Mouse (Mus musculus) embryonic stem cell, embryonic (primary cell): ENCODE measurements at regions not wholly inside any gene's neighbourhood (a gene's known extent, or its start where the extent isn't known, plus 50 kb on each side); places are given as distances from the start of the nearest gene placed in this dataset.

Experiments
- CTCF ChIA-PET, 4 experiments: fragments of 300-600 bp in 2 of 4; fragments of 350-600 bp in 2 of 4; sonication (Branson Sonifier 250); formaldehyde crosslinking; loops; one replicate each; lab custom pipeline; 2022; ENCODE audit warnings: inconsistent platforms in 2 of 4; lab: Charles Lee
- POLR2A ChIA-PET, 4 experiments: fragments of 300-600 bp in 2 of 4; fragments of 350-600 bp in 2 of 4; sonication (Branson Sonifier 250); formaldehyde crosslinking; loops; one replicate each; lab custom pipeline; 2022; ENCODE audit warnings: antibody characterized with exemption in 4 of 4, inconsistent platforms in 1 of 4; lab: Charles Lee

GRCm38 (mm10) chr13:111932464-111932863 lies 123.7 kb upstream of the Map3k1 start:
- POLR2A ChIA-PET, result interaction anchor here in 1 of 4 experiments (0.6 kb wide), 1 partner anchor 42 kb away, joined by 3 read pairs; no protein-coding TSS in a partner anchor
- CTCF ChIA-PET, result no interaction called here

GRCm38 (mm10) chr13:111933526-111934240 lies 124.9 kb upstream of the Map3k1 start:
- ChIA-PET POLR2A (interaction anchor here in 1 of 4 experiments (1.2 kb wide), 1 partner anchor 17 kb away, joined by 3 read pairs; no protein-coding TSS in a partner anchor), CTCF (no interaction called here)

GRCm38 (mm10) chr13:111935721-111936080 lies 126.9 kb upstream of the Map3k1 start:
- CTCF ChIA-PET, result no interaction called here
- POLR2A ChIA-PET, result interaction anchor here in 3 of 4 experiments (0.6 to 1.9 kb wide), 19 partner anchors 9 to 1106 kb away, joined by 3 to 8 read pairs (median 4); partner anchors contain the start of gene Gpbp1 (in 1 of the 3)

- POLR2A ChIA-PET, result interaction anchor here in 3 of 4 experiments (0.6 to 1.9 kb wide), 24 partner anchors 9 to 1105 kb away, joined by 3 to 8 read pairs (median 4); partner anchors contain the start of gene Gpbp1 (in 1 of the 3)
- CTCF ChIA-PET, result interaction anchor here in 1 of 4 experiments (0.6 kb wide), 1 partner anchor 593 kb away, joined by 3 read pairs; no protein-coding TSS in a partner anchor
Measured at GRCm38 (mm10) chr13:111936081-111936857, 127.5 kb upstream of the Map3k1 start.

- ChIA-PET CTCF (interaction anchor here in 2 of 4 experiments (0.6 kb wide), 2 partner anchors 66 to 593 kb away, joined by 3 read pairs; no protein-coding TSS in a partner anchor), POLR2A (interaction anchor here in 2 of 4 experiments (0.9 to 1.9 kb wide), 11 partner anchors 13 to 323 kb away, joined by 3 to 8 read pairs (median 4); no protein-coding TSS in a partner anchor)
Measured at GRCm38 (mm10) chr13:111936983-111937382, 128.2 kb upstream of the Map3k1 start.

- POLR2A ChIA-PET, result interaction anchor here in 3 of 4 experiments (0.7 to 2.3 kb wide), 15 partner anchors 9 to 449 kb away, joined by 3 to 10 read pairs (median 4); partner anchors contain the start of genes Gpbp1 (in 1 of the 3) and Map3k1 (in 1 of the 3)
- CTCF ChIA-PET, result interaction anchor here in 1 of 4 experiments (0.5 kb wide), 1 partner anchor 103 kb away, joined by 3 read pairs; no protein-coding TSS in a partner anchor
Measured at GRCm38 (mm10) chr13:111938896-111939422, 130.2 kb upstream of the Map3k1 start.

GRCm38 (mm10) chr13:111939534-111940115 lies 130.8 kb upstream of the Map3k1 start:
- CTCF ChIA-PET, result interaction anchor here in 1 of 4 experiments (0.5 kb wide), 1 partner anchor 103 kb away, joined by 3 read pairs; no protein-coding TSS in a partner anchor
- POLR2A ChIA-PET, result interaction anchor here in 3 of 4 experiments (0.7 to 2.3 kb wide), 17 partner anchors 8 to 450 kb away, joined by 3 to 10 read pairs (median 4); partner anchors contain the start of genes Gpbp1 (in 1 of the 3) and Map3k1 (in 1 of the 3)

GRCm38 (mm10) chr13:111940275-111940674 lies 131.5 kb upstream of the Map3k1 start:
- CTCF ChIA-PET, result no interaction called here
- POLR2A ChIA-PET, result interaction anchor here in 2 of 4 experiments (1.1 to 2.3 kb wide), 6 partner anchors 9 to 131 kb away, joined by 3 to 10 read pairs (median 4); partner anchors contain the start of gene Map3k1 (in 1 of the 2)

GRCm38 (mm10) chr13:111940796-111941513 lies 132.2 kb upstream of the Map3k1 start:
- POLR2A ChIA-PET, result interaction anchor here in 2 of 4 experiments (0.6 to 2.3 kb wide), 9 partner anchors 8 to 508 kb away, joined by 3 to 10 read pairs (median 3); no protein-coding TSS in a partner anchor
- CTCF ChIA-PET, result no interaction called here

GRCm38 (mm10) chr13:111941946-111942345 lies 133.2 kb upstream of the Map3k1 start:
- POLR2A ChIA-PET, result interaction anchor here in 1 of 4 experiments (1.1 kb wide), 1 partner anchor 37 kb away, joined by 5 read pairs; no protein-coding TSS in a partner anchor
- CTCF ChIA-PET, result no interaction called here

GRCm38 (mm10) chr13:111943392-111944088 lies 134.7 kb upstream of the Map3k1 start:
- ChIA-PET POLR2A (interaction anchor here in 3 of 4 experiments (0.6 to 1.9 kb wide), 4 partner anchors 27 to 172 kb away, joined by 3 to 5 read pairs (median 4); no protein-coding TSS in a partner anchor), CTCF (no interaction called here)

GRCm38 (mm10) chr13:111944089-111944406 lies 135.3 kb upstream of the Map3k1 start:
- CTCF ChIA-PET, result no interaction called here
- POLR2A ChIA-PET, result interaction anchor here in 2 of 4 experiments (0.9 to 1.9 kb wide), 2 partner anchors 39 to 49 kb away, joined by 3 to 5 read pairs; no protein-coding TSS in a partner anchor

- POLR2A ChIA-PET, result interaction anchor here in 1 of 4 experiments (0.6 kb wide), 1 partner anchor 573 kb away, joined by 3 read pairs; no protein-coding TSS in a partner anchor
- CTCF ChIA-PET, result interaction anchor here in 1 of 4 experiments (0.5 kb wide), 1 partner anchor 490 kb away, joined by 3 read pairs; no protein-coding TSS in a partner anchor
Measured at GRCm38 (mm10) chr13:111946271-111946670, 137.5 kb upstream of the Map3k1 start.

GRCm38 (mm10) chr13:111946811-111947210 lies 138.0 kb upstream of the Map3k1 start:
- CTCF ChIA-PET, result no interaction called here
- POLR2A ChIA-PET, result interaction anchor here in 1 of 4 experiments (1.6 kb wide), 1 partner anchor 8 kb away, joined by 4 read pairs; no protein-coding TSS in a partner anchor

GRCm38 (mm10) chr13:111948395-111948794 lies 139.6 kb upstream of the Map3k1 start:
- ChIA-PET POLR2A (interaction anchor here in 1 of 4 experiments (1.6 kb wide), 1 partner anchor 9 kb away, joined by 4 read pairs; no protein-coding TSS in a partner anchor), CTCF (interaction anchor here in 1 of 4 experiments (0.6 kb wide), 1 partner anchor 179 kb away, joined by 5 read pairs; no protein-coding TSS in a partner anchor)

- CTCF ChIA-PET, result no interaction called here
- POLR2A ChIA-PET, result interaction anchor here in 2 of 4 experiments (0.8 to 1.5 kb wide), 7 partner anchors 10 to 461 kb away, joined by 3 to 10 read pairs (median 3); no protein-coding TSS in a partner anchor
Measured at GRCm38 (mm10) chr13:111950042-111950441, 141.2 kb upstream of the Map3k1 start.
